Mouse (Mus musculus) cerebellum, adult (tissue): ENCODE data around the gene Pde9a.

Experiments used
- ATAC-seq: cut with Nextera tagmentation; 2 replicates; pipeline ENCODE4 v1.9.2; 2017; ENCODE audit warnings: mild to moderate bottlenecking, moderate library complexity, mixed read lengths; ENCODE audit not compliant: insufficient number of reproducible peaks, low FRiP score, low TSS enrichment

The Pde9a gene

GRCm38 (mm10) chr17:31425827-31426698 is 40.1 kb downstream of the Pde9a start:
- ATAC-seq = no peak

- ATAC-seq = no peak
These were observed 43.4 kb downstream of the Pde9a start for GRCm38 (mm10) chr17:31429402-31429801.

- ATAC-seq = no peak
These were observed 46.9 kb downstream of the Pde9a start for GRCm38 (mm10) chr17:31432878-31433281.

- no peak for ATAC-seq
These were observed 47.5 kb downstream of the Pde9a start for GRCm38 (mm10) chr17:31433401-31433928.

- ATAC-seq = no peak
These were observed 48.2 kb downstream of the Pde9a start for GRCm38 (mm10) chr17:31433978-31434797.

GRCm38 (mm10) chr17:31434825-31435325 is 48.9 kb downstream of the Pde9a start:
- ATAC-seq = no peak

GRCm38 (mm10) chr17:31435934-31436813 is 50.2 kb downstream of the Pde9a start:
- no peak for ATAC-seq

GRCm38 (mm10) chr17:31436814-31437406 is 50.9 kb downstream of the Pde9a start:
- ATAC-seq = no peak

- ATAC-seq = no peak
These were observed 51.5 kb downstream of the Pde9a start for GRCm38 (mm10) chr17:31437482-31437881.

GRCm38 (mm10) chr17:31439978-31440377 is 54.0 kb downstream of the Pde9a start:
- ATAC-seq = no peak

- ATAC-seq = no peak
These were observed 56.5 kb downstream of the Pde9a start for GRCm38 (mm10) chr17:31442513-31442912.

GRCm38 (mm10) chr17:31444251-31444650 is 58.2 kb downstream of the Pde9a start:
- ATAC-seq = no peak

- ATAC-seq = no peak
These were observed 59.2 kb downstream of the Pde9a start for GRCm38 (mm10) chr17:31445061-31445731.

GRCm38 (mm10) chr17:31447766-31448165 is 61.8 kb downstream of the Pde9a start:
- ATAC-seq = no peak

- ATAC-seq = no peak
These were observed 62.5 kb downstream of the Pde9a start for GRCm38 (mm10) chr17:31448519-31448918.

- no peak for ATAC-seq
These were observed 64.2 kb downstream of the Pde9a start for GRCm38 (mm10) chr17:31450206-31450605.

- ATAC-seq = no peak
These were observed 65.2 kb downstream of the Pde9a start for GRCm38 (mm10) chr17:31451179-31451708.

- no peak for ATAC-seq
These were observed 66.8 kb downstream of the Pde9a start for GRCm38 (mm10) chr17:31452816-31453215.

- no peak for ATAC-seq
These were observed 67.5 kb downstream of the Pde9a start for GRCm38 (mm10) chr17:31453476-31453875.
